Mouse (Mus musculus) liver (tissue): ENCODE results near the gene Scnn1a.

Experiments used
- DNase-seq: peaks from one replicate; pipeline ENCODE4 v3.0.0-alpha.2; 2020; ENCODE audit warnings: mixed read lengths

Scnn1a gene

GRCm38 (mm10) chr6:125344084-125344483, 23.6 kb downstream of the Scnn1a start:
- DNase-seq, result no peak

GRCm38 (mm10) chr6:125344866-125345265, 24.4 kb downstream of the Scnn1a start:
- DNase-seq, result no peak

GRCm38 (mm10) chr6:125345625-125346024, 25.2 kb downstream of the Scnn1a start:
- no peak for DNase-seq

- DNase-seq, result no peak
Measured at GRCm38 (mm10) chr6:125346029-125346428, 25.6 kb downstream of the Scnn1a start.

- DNase-seq, result no peak
Measured at GRCm38 (mm10) chr6:125348721-125349574, 28.5 kb downstream of the Scnn1a start, which contains the start of gene Tnfrsf1a. Gene Tnfrsf1a, plus strand, starts transcription at chr6:125349362.

GRCm38 (mm10) chr6:125349575-125350230, 29.2 kb downstream of the Scnn1a start:
- peak; percentile 61 for DNase-seq

- no peak for DNase-seq
Measured at GRCm38 (mm10) chr6:125350231-125350994, 30.0 kb downstream of the Scnn1a start.

- no peak for DNase-seq
Measured at GRCm38 (mm10) chr6:125350995-125351324, 30.5 kb downstream of the Scnn1a start.

- DNase-seq, result no peak
Measured at GRCm38 (mm10) chr6:125351368-125352045, 31.0 kb downstream of the Scnn1a start.

- DNase-seq, result no peak
Measured at GRCm38 (mm10) chr6:125352046-125352384, 31.6 kb downstream of the Scnn1a start.

- no peak for DNase-seq
Measured at GRCm38 (mm10) chr6:125352811-125353210, 32.4 kb downstream of the Scnn1a start.

GRCm38 (mm10) chr6:125353221-125353620, 32.8 kb downstream of the Scnn1a start:
- DNase-seq, result no peak

- DNase-seq, result no peak
Measured at GRCm38 (mm10) chr6:125353655-125354054, 33.2 kb downstream of the Scnn1a start.

- peak; percentile 38 for DNase-seq
Measured at GRCm38 (mm10) chr6:125354352-125355151, 34.1 kb downstream of the Scnn1a start.

GRCm38 (mm10) chr6:125355197-125355741, 34.8 kb downstream of the Scnn1a start:
- DNase-seq, result no peak

- no peak for DNase-seq
Measured at GRCm38 (mm10) chr6:125356264-125356663, 35.8 kb downstream of the Scnn1a start.

- no peak for DNase-seq
Measured at GRCm38 (mm10) chr6:125357334-125357733, 36.9 kb downstream of the Scnn1a start.

- DNase-seq, result no peak
Measured at GRCm38 (mm10) chr6:125359999-125360398, 39.5 kb downstream of the Scnn1a start.

GRCm38 (mm10) chr6:125360846-125361245, 40.4 kb downstream of the Scnn1a start:
- no peak for DNase-seq

GRCm38 (mm10) chr6:125361467-125362291, 41.2 kb downstream of the Scnn1a start:
- DNase-seq, result no peak

- DNase-seq, result no peak
Measured at GRCm38 (mm10) chr6:125363021-125363420, 42.6 kb downstream of the Scnn1a start.
